Mouse (Mus musculus): ENCODE measurements around the gene Rsu1. TPM values are rescaled to one million over a fixed set of nuclear protein-coding genes. Genes with fewer than 3 reads are reported as not detected.

The Rsu1 gene
- polyA plus RNA-seq, 1 experiment from 2014 or later = 109 TPM

DNA sequence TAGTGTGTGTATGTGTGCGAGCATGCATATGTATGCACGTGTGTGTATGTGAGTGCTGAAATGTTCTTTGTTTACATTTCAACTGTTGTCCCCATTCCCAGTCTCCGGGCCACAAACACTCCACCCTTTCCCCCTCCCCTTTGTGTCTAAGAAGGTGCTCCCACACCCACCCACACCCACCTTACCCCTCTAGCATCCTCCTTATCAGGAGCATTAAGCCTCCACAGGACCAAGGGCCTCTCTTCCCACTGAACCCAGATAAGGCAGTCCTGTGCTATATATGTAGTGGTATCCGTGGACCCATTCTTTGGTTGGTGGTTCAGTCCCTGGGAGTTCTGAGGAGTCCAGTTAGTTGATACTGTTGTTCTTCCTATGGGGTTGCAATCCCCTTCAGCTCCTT, 226.7 kb downstream of the Rsu1 start:
- Histone ChIP-seq H3K4me2 (no peak overlapping the region), H3K9me3 (no peaks in the 10 kb centered on the region), H3K27ac (no peak overlapping the region), H3K36me3 (no peaks in the 10 kb centered on the region), H3K9ac (replicated peaks) (no peak overlapping the region), H3K4me3 (replicated peaks) (no peak overlapping the region), H3K4me1 (replicated peaks) (no peaks in the 10 kb centered on the region), H3K27me3 (no peaks in the 10 kb centered on the region)
- 90% methylated on average over 4 of the region's 4 CpGs for WGBS
- no peak for ATAC-seq (ENCODE audit: insufficient number of reproducible peaks, insufficient read depth, low FRiP score, low TSS enrichment, low read depth)

GRCm38 (mm10) chr2:13039785-13040184, 231.4 kb downstream of the Rsu1 start:
- Histone ChIP-seq H3K4me2 (no peak overlapping the region), H3K9me3 (no peaks in the 10 kb centered on the region), H3K4me1 (replicated peaks) (no peaks in the 10 kb centered on the region), H3K4me3 (replicated peaks) (no peak overlapping the region), H3K9ac (replicated peaks) (no peak overlapping the region), H3K36me3 (no peaks in the 10 kb centered on the region), H3K27me3 (no peaks in the 10 kb centered on the region), H3K27ac (no peak overlapping the region)
- ATAC-seq (ENCODE audit: insufficient number of reproducible peaks, insufficient read depth, low FRiP score, low TSS enrichment, low read depth) = no peak
- 96% methylated on average over 4 of the region's 4 CpGs for WGBS

GRCm38 (mm10) chr2:13038772-13039171, 232.4 kb downstream of the Rsu1 start:
- Histone ChIP-seq H3K4me1 (replicated peaks) (no peaks in the 10 kb centered on the region), H3K4me2 (no peak overlapping the region), H3K4me3 (replicated peaks) (no peak overlapping the region), H3K9me3 (no peaks in the 10 kb centered on the region), H3K36me3 (no peaks in the 10 kb centered on the region), H3K9ac (replicated peaks) (no peak overlapping the region), H3K27me3 (no peaks in the 10 kb centered on the region), H3K27ac (no peak overlapping the region)
- WGBS = 80% methylated on average over 3 of the region's 3 CpGs
- ATAC-seq (ENCODE audit: insufficient number of reproducible peaks, insufficient read depth, low FRiP score, low TSS enrichment, low read depth) = no peak

Other genes starting within 250 kb of the Rsu1 start
- gene Cubn, start 220.4 kb upstream of the Rsu1 start, polyA plus RNA-seq (2016; fragmentation: Nextera tagmentation; extraction: Ambion mirVana) = 0.05 and 0.17 TPM in 2 replicates

Data from limb, embryonic 12.5 days (tissue).